ENCODE assay signal across 8 mouse cellular contexts in genomic region chr3:131271559-131272373, GRCm38 (mm10). TPM values are rescaled to one million over a fixed set of nuclear protein-coding genes. Genes with fewer than 3 reads are reported as not detected.
A peak's percentile ranks its signal among the peaks of the same experiment; 100 is the strongest.
DNase-seq lines count a peak whose midpoint lies in the region; ATAC-seq lines count a peak whose summit lies in the region.

Gene Hadh (minus strand): TSS chr3:131272101.

- peak within 1 kb of the TSS; percentile 47 for H3K4me3 ChIP-seq in forebrain, embryonic 11.5 days (ENCODE audit: low read depth, low read length)
- H3K4me3 ChIP-seq in heart, embryonic 16.5 days (ENCODE audit: low read length): peak within 1 kb of the TSS; percentile 79
- peak within 1 kb of the TSS; percentile 66 for H3K4me3 ChIP-seq in liver, embryonic 15.5 days (replicated peaks)
- peak within 1 kb of the TSS; percentile 49 for H3K4me3 ChIP-seq in neural tube, embryonic 12.5 days

- no peaks in the 10 kb centered on the region for H3K9me3 ChIP-seq in forebrain, embryonic 11.5 days (ENCODE audit: control insufficient read depth, low read length)
- H3K9me3 ChIP-seq in heart, embryonic 16.5 days (replicated peaks; ENCODE audit: control insufficient read depth, low read length): no peaks in the 10 kb centered on the region
- no peaks in the 10 kb centered on the region for H3K9me3 ChIP-seq in liver, embryonic 15.5 days (replicated peaks)
- no peaks in the 10 kb centered on the region for H3K9me3 ChIP-seq in neural tube, embryonic 12.5 days

- ATAC-seq in forebrain, embryonic 11.5 days (replicated peaks; ENCODE audit: low FRiP score): peak; percentile 95
- ATAC-seq in heart, embryonic 16.5 days (replicated peaks; ENCODE audit: extremely low read depth, insufficient read depth, low FRiP score): peak; percentile 92
- ATAC-seq in liver, embryonic 15.5 days (ENCODE audit: insufficient read depth): peak; percentile 81
- ATAC-seq in neural tube, embryonic 12.5 days (ENCODE audit: low FRiP score, low read depth): peak; percentile 93

- under 1% methylated on average over 53 of the region's 54 CpGs for WGBS in forebrain, embryonic 11.5 days
- under 1% methylated on average over 54 of the region's 54 CpGs for WGBS in heart, embryonic 16.5 days
- under 1% methylated on average over 54 of the region's 54 CpGs for WGBS in liver, embryonic 15.5 days (ENCODE audit: insufficient replicate concordance)
- under 1% methylated on average over 54 of the region's 54 CpGs for WGBS in neural tube, embryonic 12.5 days

- H3K9ac ChIP-seq in forebrain, embryonic 11.5 days (ENCODE audit: low read length): peak within 1 kb of the TSS; percentile 54
- peak within 1 kb of the TSS; percentile 84 for H3K9ac ChIP-seq in heart, embryonic 16.5 days (ENCODE audit: low read length)
- peak within 1 kb of the TSS; percentile 55 for H3K9ac ChIP-seq in liver, embryonic 15.5 days
- H3K9ac ChIP-seq in neural tube, embryonic 12.5 days: peak within 1 kb of the TSS; percentile 50

- no peak within 1 kb of the TSS for H3K27ac ChIP-seq in forebrain, embryonic 11.5 days (ENCODE audit: low read depth, low read length)
- peak within 1 kb of the TSS; percentile 91 for H3K27ac ChIP-seq in heart, embryonic 16.5 days (ENCODE audit: low read length)
- peak within 1 kb of the TSS; percentile 72 for H3K27ac ChIP-seq in liver, embryonic 15.5 days (replicated peaks)
- H3K27ac ChIP-seq in neural tube, embryonic 12.5 days: no peak within 1 kb of the TSS

- no peaks in the 10 kb centered on the region; the same call in 1 of the 2 replicates for H3K4me1 ChIP-seq in forebrain, embryonic 11.5 days (replicated peaks; ENCODE audit: control insufficient read depth, insufficient read depth, low read length)
- H3K4me1 ChIP-seq in heart, embryonic 16.5 days (ENCODE audit: control insufficient read depth, insufficient read depth, low read length): peaks cover 29% of the 10 kb centered on the region
- H3K4me1 ChIP-seq in liver, embryonic 15.5 days (replicated peaks): peaks cover 27% of the 10 kb centered on the region
- H3K4me1 ChIP-seq in neural tube, embryonic 12.5 days: peaks cover 10% of the 10 kb centered on the region; the same call in 1 of the 2 replicates

- no peaks in the 10 kb centered on the region for H3K36me3 ChIP-seq in forebrain, embryonic 11.5 days (ENCODE audit: control insufficient read depth, insufficient read depth, low read length)
- 0 out of 2 replicates have a peak, but pooled peaks cover 6% of the 10 kb centered on the region for H3K36me3 ChIP-seq in heart, embryonic 16.5 days (ENCODE audit: control insufficient read depth, insufficient read depth)
- no peaks in the 10 kb centered on the region for H3K36me3 ChIP-seq in liver, embryonic 15.5 days (replicated peaks)
- H3K36me3 ChIP-seq in neural tube, embryonic 12.5 days: no peaks in the 10 kb centered on the region

- peak within 1 kb of the TSS; percentile 72 for H3K4me2 ChIP-seq in forebrain, embryonic 11.5 days (ENCODE audit: low read depth, low read length, severe bottlenecking)
- H3K4me2 ChIP-seq in heart, embryonic 16.5 days (ENCODE audit: low read depth, low read length): peak within 1 kb of the TSS; percentile 67
- peak within 1 kb of the TSS; percentile 83 for H3K4me2 ChIP-seq in liver, embryonic 15.5 days
- H3K4me2 ChIP-seq in neural tube, embryonic 12.5 days (replicated peaks): peak within 1 kb of the TSS; percentile 83

- H3K27me3 ChIP-seq in forebrain, embryonic 11.5 days (ENCODE audit: control insufficient read depth, insufficient read depth, low read length): no peaks in the 10 kb centered on the region
- H3K27me3 ChIP-seq in heart, embryonic 16.5 days (ENCODE audit: control insufficient read depth, insufficient read depth, low read length): no peaks in the 10 kb centered on the region
- H3K27me3 ChIP-seq in liver, embryonic 15.5 days: no peaks in the 10 kb centered on the region
- H3K27me3 ChIP-seq in neural tube, embryonic 12.5 days (replicated peaks): no peaks in the 10 kb centered on the region

- peak; percentile 59 to 75 for DNase-seq in CD8-positive naive resting alpha-beta T cell, adult 2 months (ENCODE audit: low read depth in 2 of 2, low spot score in 2 of 2)
- DNase-seq in c-Kit-positive CD71-negative TER-119-negative erythroid progenitor cells, embryonic 14.5 days (ENCODE audit: low read depth): peak; percentile 68
- peak; percentile 95 for DNase-seq in forebrain, embryonic 11.5 days (ENCODE audit: low spot score)
- DNase-seq in kidney, postnatal 36 days: peak; percentile 89 to 93
- DNase-seq in telencephalon, adult 2 months (ENCODE audit: low read depth, low spot score): peak; percentile 50

RNA-seq across cellular contexts. Expression of gene Hadh, which starts in this region (rescaled TPM):
- 74.1 and 75.7 TPM in 2 replicates for polyA plus RNA-seq in forebrain, embryonic 11.5 days (2014; fragmentation: Nextera tagmentation; extraction: Ambion mirVana)
- polyA plus RNA-seq in heart, embryonic 16.5 days (2015; fragmentation: Nextera tagmentation; extraction: Ambion mirVana): 193 and 199 TPM in 2 replicates
- polyA plus RNA-seq in liver, embryonic 15.5 days (2015; fragmentation: Nextera tagmentation; extraction: Ambion mirVana): 114 and 120 TPM in 2 replicates
- 41.5 and 48.2 TPM in 2 replicates for polyA plus RNA-seq in neural tube, embryonic 12.5 days (2016; fragmentation: Nextera tagmentation; extraction: Ambion mirVana)

Comparison
In these comparisons a context has a peak if more than half of its experiments do, and no peak if none do; other contexts are left out.
1. H3K27ac ChIP-seq: peak in heart, embryonic 16.5 days (single experiment) and liver, embryonic 15.5 days (single experiment); none in forebrain, embryonic 11.5 days (single experiment) and neural tube, embryonic 12.5 days (single experiment).
2. Peak in every context shown above with its lines, with median percentiles within 50 percentile points of each other: DNase-seq, ATAC-seq, H3K4me2 ChIP-seq, H3K4me3 ChIP-seq and H3K9ac ChIP-seq.